Mouse (Mus musculus) MEL (cell line): Measurements from ENCODE around the gene 2410004B18Rik. TPM values are rescaled to one million over a fixed set of nuclear protein-coding genes. Genes with fewer than 3 reads are reported as not detected.

ENCODE experiments used
- DNase-seq: peaks from one replicate; pipeline ENCODE4 v3.0.0; 2011; ENCODE audit warnings: low read depth, low spot score
- H3K27ac ChIP-seq: 2 replicates; pipeline ENCODE4 v1.5.1; 2012; ENCODE audit warnings: low read depth, mild to moderate bottlenecking, control low read depth, low read length, moderate library complexity; ENCODE audit not compliant: control insufficient read depth
- H3K27me3 ChIP-seq, 2 experiments: fragments of 150-350 bp in 1 of 2; sonication (generic) in 1 of 2; 2 replicates each; pipeline ENCODE4 v1.6.1; 2012; ENCODE audit warnings: low read length in 2 of 2, mild to moderate bottlenecking in 2 of 2, improper control_type of control experiment in 1 of 2, moderate library complexity in 1 of 2; ENCODE audit not compliant: insufficient read depth in 2 of 2, control insufficient read depth in 1 of 2
- H3K36me3 ChIP-seq, 2 experiments: 2 replicates each; pipeline ENCODE4 v1.6.1; 2012 to 2014; ENCODE audit warnings: low read length in 2 of 2, improper control_type of control experiment in 1 of 2, inconsistent platforms in 1 of 2, mild to moderate bottlenecking in 1 of 2; ENCODE audit not compliant: insufficient read depth in 2 of 2, control insufficient read depth in 1 of 2
- H3K4me1 ChIP-seq, 2 experiments: fragments of 150-350 bp in 1 of 2; sonication (generic) in 1 of 2; 2 replicates each; pipeline ENCODE4 v1.6.1; 2012; ENCODE audit warnings: low read length in 2 of 2, improper control_type of control experiment in 1 of 2, mild to moderate bottlenecking in 1 of 2; ENCODE audit not compliant: insufficient read depth in 2 of 2, control insufficient read depth in 1 of 2
- H3K4me3 ChIP-seq, 2 experiments: fragments of 150-350 bp in 1 of 2; sonication (generic) in 1 of 2; 2 replicates each; pipeline ENCODE4 v1.5.1; 2012; ENCODE audit warnings: low read depth in 2 of 2, low read length in 2 of 2, mild to moderate bottlenecking in 2 of 2, moderate library complexity in 2 of 2, control low read depth in 1 of 2, improper control_type of control experiment in 1 of 2; ENCODE audit not compliant: control insufficient read depth in 1 of 2, insufficient read depth in 1 of 2
- H3K79me2 ChIP-seq: 2 replicates; pipeline ENCODE4 v1.6.1; 2012; ENCODE audit warnings: mild to moderate bottlenecking, low read length, moderate library complexity; ENCODE audit not compliant: control insufficient read depth, poor library complexity, insufficient read depth
- H3K9ac ChIP-seq: 2 replicates; pipeline ENCODE4 v1.6.1; 2012; ENCODE audit warnings: low read depth, mild to moderate bottlenecking, control low read depth, low read length, moderate library complexity; ENCODE audit not compliant: control insufficient read depth, poor library complexity, severe bottlenecking
- H3K9me3 ChIP-seq: fragments of 150-350 bp; sonication (generic); replicated peaks from 2 replicates; pipeline ENCODE4 v1.6.1; 2012; ENCODE audit warnings: mild to moderate bottlenecking, low read length, improper control_type of control experiment, moderate library complexity; ENCODE audit not compliant: insufficient read depth
- CHD2 ChIP-seq: IDR thresholded peaks from 2 replicates; pipeline ENCODE4 v1.6.1; 2011; ENCODE audit warnings: low read length, improper control_type of control experiment
- E2F4 ChIP-seq: IDR thresholded peaks from 2 replicates; pipeline ENCODE4 v1.6.1; 2011; ENCODE audit warnings: low read depth, low read length, improper control_type of control experiment, borderline replicate concordance
- ELF1 ChIP-seq: IDR thresholded peaks from 2 replicates; pipeline ENCODE4 v1.6.1; 2014; ENCODE audit warnings: low read depth, mild to moderate bottlenecking, inconsistent platforms, low read length, improper control_type of control experiment, moderate library complexity
- JUND ChIP-seq: IDR thresholded peaks from 2 replicates; pipeline ENCODE4 v1.6.1; 2011; ENCODE audit warnings: low read depth, mild to moderate bottlenecking, improper control_type of control experiment, low read length
- KAT2A ChIP-seq: conservative IDR thresholded peaks from 2 replicates; pipeline ENCODE4 v1.6.1; 2012; ENCODE audit warnings: low read depth, low read length, improper control_type of control experiment, inconsistent platforms
- MAFK ChIP-seq: IDR thresholded peaks from 2 replicates; pipeline ENCODE4 v1.6.1; 2011; ENCODE audit warnings: low read depth, mild to moderate bottlenecking, low read length, improper control_type of control experiment, borderline replicate concordance
- MAX ChIP-seq: IDR thresholded peaks from 2 replicates; pipeline ENCODE4 v1.6.1; 2011; ENCODE audit warnings: low read length, improper control_type of control experiment
- MAZ ChIP-seq: IDR thresholded peaks from 2 replicates; pipeline ENCODE4 v1.6.1; 2012; ENCODE audit warnings: low read depth, mild to moderate bottlenecking, inconsistent platforms, low read length, improper control_type of control experiment
- MEF2A ChIP-seq: IDR thresholded peaks from 2 replicates; pipeline ENCODE4 v1.6.1; 2014; ENCODE audit warnings: low read depth, mild to moderate bottlenecking, inconsistent platforms, low read length, improper control_type of control experiment; ENCODE audit not compliant: poor library complexity, insufficient replicate concordance, severe bottlenecking; ENCODE audit errors: extremely low read depth
- MYC ChIP-seq: IDR thresholded peaks from 2 replicates; pipeline ENCODE4 v1.6.1; 2011; ENCODE audit warnings: low read depth, mild to moderate bottlenecking, low read length, improper control_type of control experiment, moderate library complexity
- POLR2A ChIP-seq, 2 experiments: IDR thresholded peaks; 2 replicates each; pipeline ENCODE4 v1.6.1; 2011 to 2012; ENCODE audit warnings: low read length in 2 of 2, mild to moderate bottlenecking in 2 of 2, control low read depth in 1 of 2, improper control_type of control experiment in 1 of 2, low read depth in 1 of 2, moderate library complexity in 1 of 2; ENCODE audit not compliant: control insufficient read depth in 1 of 2, insufficient read depth in 1 of 2, poor library complexity in 1 of 2
- RAD21 ChIP-seq: IDR thresholded peaks from 2 replicates; pipeline ENCODE4 v1.6.1; 2011; ENCODE audit warnings: mild to moderate bottlenecking, low read depth, low read length, improper control_type of control experiment
- SMC3 ChIP-seq: IDR thresholded peaks from 2 replicates; pipeline ENCODE4 v1.6.1; 2011; ENCODE audit warnings: low read depth, low read length, improper control_type of control experiment
- TAL1 ChIP-seq: IDR thresholded peaks from 2 replicates; pipeline ENCODE4 v1.6.1; 2012; ENCODE audit warnings: mild to moderate bottlenecking, inconsistent platforms, low read length, moderate library complexity, mixed read lengths
- TBP ChIP-seq: IDR thresholded peaks from 2 replicates; pipeline ENCODE4 v1.8.0; 2011; ENCODE audit warnings: low read depth, low read length, improper control_type of control experiment
- TCF12 ChIP-seq: IDR thresholded peaks from 2 replicates; pipeline ENCODE4 v1.6.1; 2014; ENCODE audit warnings: low read depth, mild to moderate bottlenecking, inconsistent platforms, low read length, improper control_type of control experiment, moderate library complexity
- UBTF ChIP-seq: IDR thresholded peaks from 2 replicates; pipeline ENCODE4 v1.6.1; 2012; ENCODE audit warnings: low read depth, mild to moderate bottlenecking, inconsistent platforms, low read length, improper control_type of control experiment, moderate library complexity, borderline replicate concordance; ENCODE audit not compliant: insufficient read depth
- USF1 ChIP-seq: IDR thresholded peaks from 2 replicates; pipeline ENCODE4 v1.6.1; 2014; ENCODE audit warnings: low read depth, mild to moderate bottlenecking, inconsistent platforms, low read length, improper control_type of control experiment, moderate library complexity
- USF2 ChIP-seq, 2 experiments: IDR thresholded peaks; 2 replicates each; pipeline ENCODE4 v1.6.1; 2011 to 2012; ENCODE audit warnings: improper control_type of control experiment in 2 of 2, low read length in 2 of 2, borderline replicate concordance in 1 of 2, inconsistent platforms in 1 of 2, low read depth in 1 of 2, mild to moderate bottlenecking in 1 of 2; ENCODE audit not compliant: insufficient read depth in 1 of 2
- ZNF384 ChIP-seq: IDR thresholded peaks from 2 replicates; pipeline ENCODE4 v1.6.1; 2012; ENCODE audit warnings: low read depth, mild to moderate bottlenecking, inconsistent platforms, low read length, improper control_type of control experiment
- polyA plus RNA-seq, 2 experiments: library from polyadenylated mRNA; stranded (reverse) in 1 of 2; unstranded in 1 of 2; fragments of >175 nt in 1 of 2; fragments of >200 nt in 1 of 2; gene quantifications; 2 replicates each; pipeline versions ENCODE4 v1.2.1 to v1.2.4; 2012; ENCODE audit warnings: low replicate concordance in 2 of 2, low read depth in 1 of 2; ENCODE audit not compliant: insufficient read length in 2 of 2, insufficient read depth in 1 of 2, missing spikeins in 1 of 2
- total RNA-seq: library from RNA; depleted of rRNA; stranded (reverse); fragments of 300-350 nt; gene quantifications from 2 replicates; pipeline ENCODE4 v1.2.3, GENCODE M21; 2012

2410004B18Rik gene
- total and polyA plus RNA-seq, 3 experiments = 32.3 to 42.3 TPM; not detected in 1

GRCm38 (mm10) chr3:145944348-145944747, 6.5 kb downstream of the 2410004B18Rik start (continued):
- TF ChIP-seq MAZ (no peak), E2F4 (no peak), USF1 (no peak), SMC3 (no peak), ZNF384 (no peak)

- no peaks in the 10 kb centered on the region for H3K27me3 ChIP-seq
- no peak for TF ChIP-seq RAD21
- TF ChIP-seq POLR2A (IDR thresholded peaks at IDR 0.05; ENCODE audit: control insufficient read depth in 1 of 2, insufficient read depth in 1 of 2, low read depth in 1 of 2, low read length in 2 of 2, poor library complexity in 1 of 2) = no peak
- no peak for TF ChIP-seq MYC
- no peak for TF ChIP-seq TBP
- no peak for TF ChIP-seq MAFK
- no peak for TF ChIP-seq CHD2
- TF ChIP-seq MEF2A = no peak
- TF ChIP-seq KAT2A = no peak
- TF ChIP-seq USF2 (IDR thresholded peaks at IDR 0.05; ENCODE audit: borderline replicate concordance in 1 of 2, insufficient read depth in 1 of 2, low read depth in 1 of 2, low read length in 2 of 2) = no peak
- no peak for TF ChIP-seq UBTF
- TF ChIP-seq E2F4 = no peak
- TF ChIP-seq ZNF384 = no peak
- TF ChIP-seq JUND = no peak
- no peak for TF ChIP-seq TAL1
- TF ChIP-seq MAX = no peak
- TF ChIP-seq ELF1 = no peak
- TF ChIP-seq TCF12 = no peak
- no peak for TF ChIP-seq MAZ
- peaks cover 2 to 38% of the 10 kb centered on the region in 2 experiments; a peak in 3 of 4 replicates for H3K36me3 ChIP-seq
- peaks cover 5 to 30% of the 10 kb centered on the region in 2 experiments for H3K4me1 ChIP-seq
- no peak overlapping the region for H3K4me3 ChIP-seq
- no peak overlapping the region for H3K27ac ChIP-seq
- no peak overlapping the region for H3K9ac ChIP-seq
- no peaks in the 10 kb centered on the region for H3K9me3 ChIP-seq
- peaks cover 9% of the 10 kb centered on the region for H3K79me2 ChIP-seq
- peak; percentile 64 for DNase-seq
Observed at GRCm38 (mm10) chr3:145945904-145946303, 8.1 kb downstream of the 2410004B18Rik start.
